Mouse (Mus musculus) forebrain, embryonic 11.5 days (tissue): ENCODE data around the gene Lipn. TPM values are rescaled to one million over a fixed set of nuclear protein-coding genes. Genes with fewer than 3 reads are reported as not detected.

Source experiments
- ATAC-seq: fragments of 200-750 bp; cut with Nextera tagmentation; replicated peaks from 2 replicates; pipeline ENCODE4 v1.8.0; 2017; ENCODE audit warnings: moderate TSS enrichment; ENCODE audit not compliant: low FRiP score
- DNase-seq: peaks from one replicate; pipeline ENCODE4 v3.0.0-alpha.2; 2017; ENCODE audit warnings: low spot score
- H3K27ac ChIP-seq: fragments of 300-500 bp; sonication (generic); 2 replicates; pipeline ENCODE4 v1.5.1; 2014; ENCODE audit warnings: low read depth, low read length
- H3K27me3 ChIP-seq: fragments of 300-500 bp; sonication (generic); 2 replicates; pipeline ENCODE4 v1.6.1; 2014; ENCODE audit warnings: mild to moderate bottlenecking, low read length, mixed read lengths; ENCODE audit not compliant: control insufficient read depth, insufficient read depth
- H3K36me3 ChIP-seq: fragments of 300-500 bp; sonication (generic); 2 replicates; pipeline ENCODE4 v1.6.1; 2014; ENCODE audit warnings: mild to moderate bottlenecking, low read length, moderate library complexity, mixed read lengths; ENCODE audit not compliant: control insufficient read depth, insufficient read depth
- H3K4me1 ChIP-seq: fragments of 300-500 bp; sonication (generic); replicated peaks from 2 replicates; pipeline ENCODE4 v1.6.1; 2014; ENCODE audit warnings: low read length, mixed read lengths; ENCODE audit not compliant: control insufficient read depth, insufficient read depth
- H3K4me2 ChIP-seq: fragments of 300-500 bp; sonication (generic); 2 replicates; pipeline ENCODE4 v1.6.1; 2014; ENCODE audit warnings: low read depth, mild to moderate bottlenecking, low read length, moderate library complexity, mixed read lengths; ENCODE audit not compliant: severe bottlenecking
- H3K4me3 ChIP-seq: fragments of 300-500 bp; sonication (generic); 2 replicates; pipeline ENCODE4 v1.5.1; 2014; ENCODE audit warnings: low read depth, low read length
- H3K9ac ChIP-seq: fragments of 300-500 bp; sonication (generic); 2 replicates; pipeline ENCODE4 v1.6.1; 2014; ENCODE audit warnings: low read length
- H3K9me3 ChIP-seq: fragments of 300-500 bp; sonication (generic); 2 replicates; pipeline ENCODE4 v1.6.1; 2016; ENCODE audit warnings: low read length, mixed read lengths; ENCODE audit not compliant: control insufficient read depth
- WGBS: fragments of 180-500 bp; shearing (Covaris S2); extraction: QIAGEN DNeasy Blood & Tissue Kit; methylation state at CpG from one replicate; pipeline ENCODE4 v1.1.7; 2014; 5-methylcytosine and 5-hydroxymethylcytosine counted together
- polyA plus RNA-seq: library from polyadenylated mRNA; unstranded; fragments of >200 nt; fragmentation: Nextera tagmentation; extraction: Ambion mirVana; gene quantifications from 2 replicates; pipeline ENCODE4 v1.2.1, GENCODE M21; 2014

Lipn gene
- not detected in 2 replicates for polyA plus RNA-seq

- Histone ChIP-seq H3K27me3 (no peaks in the 10 kb centered on the region), H3K4me1 (no peaks in the 10 kb centered on the region), H3K36me3 (no peaks in the 10 kb centered on the region), H3K9ac (no peak within 1 kb of the TSS), H3K27ac (no peak within 1 kb of the TSS), H3K9me3 (no peaks in the 10 kb centered on the region), H3K4me2 (no peak within 1 kb of the TSS), H3K4me3 (no peak within 1 kb of the TSS)
- ATAC-seq (no peak), DNase-seq (no peak)
- 91% methylated on average over 9 of the region's 9 CpGs for WGBS
These were observed at the start of gene Lipn for GRCm38 (mm10) chr19:34066779-34067472. Lipn (plus strand) TSS chr19:34067358.

- no peaks in the 10 kb centered on the region for H3K27me3 ChIP-seq
- 89% methylated on average over 11 of the region's 11 CpGs for WGBS
- DNase-seq (no peak), ATAC-seq (no peak)
- H3K9me3 ChIP-seq, result no peaks in the 10 kb centered on the region
- no peaks in the 10 kb centered on the region for H3K4me1 ChIP-seq
- H3K36me3 ChIP-seq, result no peaks in the 10 kb centered on the region
- no peak overlapping the region for H3K4me2 ChIP-seq
- no peak overlapping the region for H3K27ac ChIP-seq
- H3K4me3 ChIP-seq, result no peak overlapping the region
- H3K9ac ChIP-seq, result no peak overlapping the region
These were observed 45.6 kb upstream of the Lipn start for GRCm38 (mm10) chr19:34021440-34022172.

GRCm38 (mm10) chr19:34022759-34023158 is 44.4 kb upstream of the Lipn start:
- no peaks in the 10 kb centered on the region for H3K36me3 ChIP-seq
- WGBS, result 49% methylated on average over 3 of the region's 3 CpGs
- no peak overlapping the region for H3K4me3 ChIP-seq
- H3K9me3 ChIP-seq, result no peaks in the 10 kb centered on the region
- no peak overlapping the region for H3K9ac ChIP-seq
- H3K27me3 ChIP-seq, result no peaks in the 10 kb centered on the region
- DNase-seq, result no peak
- ATAC-seq, result no peak
- H3K4me1 ChIP-seq, result no peaks in the 10 kb centered on the region
- H3K27ac ChIP-seq, result no peak overlapping the region
- H3K4me2 ChIP-seq, result no peak overlapping the region

- no peak overlapping the region for H3K9ac ChIP-seq
- no peak overlapping the region for H3K27ac ChIP-seq
- H3K4me1 ChIP-seq, result no peaks in the 10 kb centered on the region
- no peak for ATAC-seq
- no peak overlapping the region for H3K4me2 ChIP-seq
- H3K4me3 ChIP-seq, result no peak overlapping the region
- no peaks in the 10 kb centered on the region for H3K27me3 ChIP-seq
- H3K9me3 ChIP-seq, result no peaks in the 10 kb centered on the region
- H3K36me3 ChIP-seq, result no peaks in the 10 kb centered on the region
- no peak for DNase-seq
- WGBS, result 89% methylated on average over 1 of the region's 1 CpGs
These were observed 27.4 kb upstream of the Lipn start for GRCm38 (mm10) chr19:34039731-34040130.

- H3K9me3 ChIP-seq, result no peaks in the 10 kb centered on the region
- no peak overlapping the region for H3K4me3 ChIP-seq
- no peak overlapping the region for H3K27ac ChIP-seq
- H3K36me3 ChIP-seq, result no peaks in the 10 kb centered on the region
- no peak overlapping the region for H3K9ac ChIP-seq
- ATAC-seq (0 out of 2 replicates have a peak, but pooled peaks have one; percentile 44), DNase-seq (no peak)
- no peaks in the 10 kb centered on the region for H3K4me1 ChIP-seq
- 62% methylated on average over 6 of the region's 6 CpGs for WGBS
- no peaks in the 10 kb centered on the region for H3K27me3 ChIP-seq
- H3K4me2 ChIP-seq, result no peak overlapping the region
These were observed 24.1 kb upstream of the Lipn start for GRCm38 (mm10) chr19:34043008-34043407.

GRCm38 (mm10) chr19:34049371-34050039 is 17.7 kb upstream of the Lipn start:
- Histone ChIP-seq H3K4me1 (no peaks in the 10 kb centered on the region), H3K36me3 (no peaks in the 10 kb centered on the region), H3K27ac (no peak overlapping the region), H3K9ac (no peak overlapping the region), H3K4me3 (no peak overlapping the region), H3K27me3 (no peaks in the 10 kb centered on the region), H3K9me3 (no peaks in the 10 kb centered on the region), H3K4me2 (no peak overlapping the region)
- ATAC-seq, result no peak
- WGBS, result 88% methylated on average over 3 of the region's 3 CpGs
- no peak for DNase-seq

- H3K27ac ChIP-seq, result no peak overlapping the region
- H3K4me3 ChIP-seq, result no peak overlapping the region
- no peak overlapping the region for H3K9ac ChIP-seq
- WGBS, result 91% methylated on average over 3 of the region's 3 CpGs
- DNase-seq (no peak), ATAC-seq (no peak)
- H3K36me3 ChIP-seq, result no peaks in the 10 kb centered on the region
- H3K4me1 ChIP-seq, result no peaks in the 10 kb centered on the region
- H3K4me2 ChIP-seq, result no peak overlapping the region
- no peaks in the 10 kb centered on the region for H3K9me3 ChIP-seq
- H3K27me3 ChIP-seq, result no peaks in the 10 kb centered on the region
These were observed 15.7 kb upstream of the Lipn start for GRCm38 (mm10) chr19:34051502-34051901.

- no peaks in the 10 kb centered on the region for H3K4me1 ChIP-seq
- H3K27ac ChIP-seq, result no peak overlapping the region
- no peaks in the 10 kb centered on the region for H3K27me3 ChIP-seq
- H3K4me3 ChIP-seq, result no peak overlapping the region
- DNase-seq, result no peak
- WGBS, result 59% methylated on average over 1 of the region's 1 CpGs
- no peaks in the 10 kb centered on the region for H3K9me3 ChIP-seq
- H3K4me2 ChIP-seq, result no peak overlapping the region
- no peak for ATAC-seq
- no peaks in the 10 kb centered on the region for H3K36me3 ChIP-seq
- no peak overlapping the region for H3K9ac ChIP-seq
These were observed 3.6 kb upstream of the Lipn start for GRCm38 (mm10) chr19:34063547-34063946.
